Mouse (Mus musculus) spleen, adult 2 months (tissue): ENCODE data around the gene Sh2d3c.

Source experiments
- CTCF ChIP-seq: fragments of 200-500 bp; IDR thresholded peaks from 2 replicates; pipeline ENCODE4 v1.5.1; 2011; ENCODE audit warnings: mild to moderate bottlenecking, inconsistent platforms; ENCODE audit not compliant: insufficient read depth, insufficient read length, insufficient replicate concordance; ENCODE audit errors: extremely low read depth
- POLR2A ChIP-seq: fragments of 200-500 bp; IDR thresholded peaks from 2 replicates; pipeline ENCODE4 v1.6.1; 2011; ENCODE audit warnings: low read depth, low read length, inconsistent platforms

DNA sequence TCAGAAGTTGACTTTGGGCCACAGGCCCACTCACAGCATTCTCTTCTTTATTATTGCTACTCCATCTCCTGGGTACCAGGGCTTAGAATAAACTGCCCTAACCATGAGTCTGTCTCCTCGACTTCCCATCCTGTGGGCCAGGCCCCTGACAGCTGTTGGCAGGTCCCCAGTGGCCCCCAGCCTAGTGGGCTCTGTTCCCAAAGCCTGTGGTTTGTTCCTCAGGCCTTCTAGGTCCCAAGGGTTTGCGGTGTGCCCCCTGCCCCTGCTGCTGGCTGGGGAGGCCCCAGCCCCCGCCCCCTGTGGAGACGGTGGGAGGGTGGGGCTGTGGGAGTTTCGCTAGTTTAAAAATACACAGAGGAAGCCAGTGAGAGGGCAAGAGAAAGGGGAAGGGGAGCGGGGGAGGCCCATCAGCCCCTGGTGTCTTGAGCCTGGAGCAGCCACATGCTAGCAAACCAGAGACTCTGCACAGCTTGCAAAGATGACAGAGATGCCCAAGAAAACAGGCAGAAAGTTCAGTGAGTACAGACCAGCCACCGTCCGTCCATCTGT lies at the start of gene Sh2d3c:
- peak; percentile 32; the same call in 1 of the 2 replicates for TF ChIP-seq POLR2A
- TF ChIP-seq CTCF: no peak
